Mouse (Mus musculus): ENCODE measurements around the gene Trf. TPM values are rescaled to one million over a fixed set of nuclear protein-coding genes. Genes with fewer than 3 reads are reported as not detected.
A peak's percentile ranks its signal among the peaks of the same experiment; 100 is the strongest.
"Not testable (repeated sequence)": the region's sequence is repeated elsewhere in the genome, so short reads cannot be mapped to it uniquely, and the experiment has no call there.

Trf gene
- polyA plus RNA-seq, 1 experiment from 2014 or later: 455 TPM

GRCm38 (mm10) chr9:103180303-103180702, 49.9 kb downstream of the Trf start:
- 45% methylated on average over 3 of the region's 3 CpGs for WGBS
- Histone ChIP-seq H3K4me2 (ENCODE audit: low read depth, low read length) (peak overlapping the region; percentile 71), H3K4me3 (replicated peaks; ENCODE audit: low read length) (peak overlapping the region; percentile 51), H3K27me3 (ENCODE audit: control insufficient read depth, insufficient read depth, low read length) (no peaks in the 10 kb centered on the region), H3K4me1 (ENCODE audit: control insufficient read depth, insufficient read depth, low read length) (peaks cover 10% of the 10 kb centered on the region), H3K27ac (ENCODE audit: low read length) (peak overlapping the region; percentile 69), H3K9me3 (replicated peaks; ENCODE audit: control insufficient read depth, low read length) (no peaks in the 10 kb centered on the region), H3K36me3 (ENCODE audit: control insufficient read depth, insufficient read depth, low read length) (no peaks in the 10 kb centered on the region), H3K9ac (ENCODE audit: low read length) (peak overlapping the region; percentile 73)
- peak; percentile 28; the same call in 1 of the 2 replicates for ATAC-seq (ENCODE audit: insufficient read depth, low FRiP score)

- no peaks in the 10 kb centered on the region for H3K9me3 ChIP-seq (replicated peaks; ENCODE audit: control insufficient read depth, low read length)
- 92% methylated on average over 7 of the region's 7 CpGs for WGBS
- H3K36me3 ChIP-seq (ENCODE audit: control insufficient read depth, insufficient read depth, low read length): no peaks in the 10 kb centered on the region
- H3K9ac ChIP-seq (ENCODE audit: low read length): no peak overlapping the region
- no peaks in the 10 kb centered on the region for H3K27me3 ChIP-seq (ENCODE audit: control insufficient read depth, insufficient read depth, low read length)
- ATAC-seq (ENCODE audit: insufficient read depth, low FRiP score): no peak
- H3K4me1 ChIP-seq (ENCODE audit: control insufficient read depth, insufficient read depth, low read length): peaks cover 8% of the 10 kb centered on the region
- no peak overlapping the region for H3K27ac ChIP-seq (ENCODE audit: low read length)
- H3K4me2 ChIP-seq (ENCODE audit: low read depth, low read length): no peak overlapping the region
- no peak overlapping the region for H3K4me3 ChIP-seq (replicated peaks; ENCODE audit: low read length)
Measured at GRCm38 (mm10) chr9:103175692-103176091, 54.6 kb downstream of the Trf start.

GRCm38 (mm10) chr9:103174771-103175519, 55.3 kb downstream of the Trf start:
- peaks cover under 1% of the 10 kb centered on the region for H3K4me1 ChIP-seq (ENCODE audit: control insufficient read depth, insufficient read depth, low read length)
- no peaks in the 10 kb centered on the region for H3K27me3 ChIP-seq (ENCODE audit: control insufficient read depth, insufficient read depth, low read length)
- no peaks in the 10 kb centered on the region for H3K36me3 ChIP-seq (ENCODE audit: control insufficient read depth, insufficient read depth, low read length)
- H3K27ac ChIP-seq (ENCODE audit: low read length): no peak overlapping the region
- no peak overlapping the region for H3K4me2 ChIP-seq (ENCODE audit: low read depth, low read length)
- ATAC-seq (ENCODE audit: insufficient read depth, low FRiP score): no peak
- 58% methylated on average over 6 of the region's 6 CpGs for WGBS
- no peak overlapping the region for H3K4me3 ChIP-seq (replicated peaks; ENCODE audit: low read length)
- no peaks in the 10 kb centered on the region for H3K9me3 ChIP-seq (replicated peaks; ENCODE audit: control insufficient read depth, low read length)
- no peak overlapping the region for H3K9ac ChIP-seq (ENCODE audit: low read length)

GRCm38 (mm10) chr9:103168771-103169170, 61.5 kb downstream of the Trf start:
- Histone ChIP-seq H3K4me2 (ENCODE audit: low read depth, low read length) (no peak overlapping the region), H3K36me3 (ENCODE audit: control insufficient read depth, insufficient read depth, low read length) (no peaks in the 10 kb centered on the region), H3K4me1 (ENCODE audit: control insufficient read depth, insufficient read depth, low read length) (no peaks in the 10 kb centered on the region), H3K27ac (ENCODE audit: low read length) (no peak overlapping the region), H3K9me3 (replicated peaks; ENCODE audit: control insufficient read depth, low read length) (no peaks in the 10 kb centered on the region), H3K9ac (ENCODE audit: low read length) (no peak overlapping the region), H3K27me3 (ENCODE audit: control insufficient read depth, insufficient read depth, low read length) (no peaks in the 10 kb centered on the region), H3K4me3 (replicated peaks; ENCODE audit: low read length) (no peak overlapping the region)
- no peak for ATAC-seq (ENCODE audit: insufficient read depth, low FRiP score)
- WGBS: 69% methylated on average over 7 of the region's 7 CpGs

GRCm38 (mm10) chr9:103168046-103168445, 62.2 kb downstream of the Trf start:
- no peaks in the 10 kb centered on the region for H3K9me3 ChIP-seq (replicated peaks; ENCODE audit: control insufficient read depth, low read length)
- H3K4me2 ChIP-seq (ENCODE audit: low read depth, low read length): no peak overlapping the region
- no peaks in the 10 kb centered on the region for H3K27me3 ChIP-seq (ENCODE audit: control insufficient read depth, insufficient read depth, low read length)
- ATAC-seq (ENCODE audit: insufficient read depth, low FRiP score): no peak
- H3K4me3 ChIP-seq (replicated peaks; ENCODE audit: low read length): no peak overlapping the region
- H3K36me3 ChIP-seq (ENCODE audit: control insufficient read depth, insufficient read depth, low read length): no peaks in the 10 kb centered on the region
- no peak overlapping the region for H3K27ac ChIP-seq (ENCODE audit: low read length)
- no peak overlapping the region for H3K9ac ChIP-seq (ENCODE audit: low read length)
- WGBS: 79% methylated on average over 6 of the region's 6 CpGs
- H3K4me1 ChIP-seq (ENCODE audit: control insufficient read depth, insufficient read depth, low read length): no peaks in the 10 kb centered on the region

- no peak overlapping the region for H3K9ac ChIP-seq (ENCODE audit: low read length)
- H3K9me3 ChIP-seq (replicated peaks; ENCODE audit: control insufficient read depth, low read length): no peaks in the 10 kb centered on the region
- H3K27ac ChIP-seq (ENCODE audit: low read length): no peak overlapping the region
- no peaks in the 10 kb centered on the region for H3K36me3 ChIP-seq (ENCODE audit: control insufficient read depth, insufficient read depth, low read length)
- no peaks in the 10 kb centered on the region for H3K27me3 ChIP-seq (ENCODE audit: control insufficient read depth, insufficient read depth, low read length)
- no peak overlapping the region for H3K4me2 ChIP-seq (ENCODE audit: low read depth, low read length)
- H3K4me1 ChIP-seq (ENCODE audit: control insufficient read depth, insufficient read depth, low read length): no peaks in the 10 kb centered on the region
- no peak for ATAC-seq (ENCODE audit: insufficient read depth, low FRiP score)
- WGBS: 74% methylated on average over 15 of the region's 15 CpGs
- no peak overlapping the region for H3K4me3 ChIP-seq (replicated peaks; ENCODE audit: low read length)
Measured at GRCm38 (mm10) chr9:103163806-103164205, 66.4 kb downstream of the Trf start.

GRCm38 (mm10) chr9:103155158-103155557, 75.1 kb downstream of the Trf start:
- not testable (repeated sequence) for H3K4me1 ChIP-seq (ENCODE audit: control insufficient read depth, insufficient read depth, low read length); H3K27me3 ChIP-seq (ENCODE audit: control insufficient read depth, insufficient read depth, low read length); ATAC-seq (ENCODE audit: insufficient read depth, low FRiP score); H3K36me3 ChIP-seq (ENCODE audit: control insufficient read depth, insufficient read depth, low read length); H3K9me3 ChIP-seq (replicated peaks; ENCODE audit: control insufficient read depth, low read length); H3K9ac ChIP-seq (ENCODE audit: low read length); H3K4me3 ChIP-seq (replicated peaks; ENCODE audit: low read length); H3K27ac ChIP-seq (ENCODE audit: low read length); H3K4me2 ChIP-seq (ENCODE audit: low read depth, low read length)
- WGBS: 75% methylated on average over 7 of the region's 7 CpGs

- ATAC-seq (ENCODE audit: insufficient read depth, low FRiP score): no peak
- WGBS: 79% methylated on average over 2 of the region's 2 CpGs
Measured at GRCm38 (mm10) chr9:103154568-103154967, 75.7 kb downstream of the Trf start.

More at GRCm38 (mm10) chr9:103154568-103154967, 75.7 kb downstream of the Trf start:
- H3K27me3 ChIP-seq (ENCODE audit: control insufficient read depth, insufficient read depth, low read length): no peaks in the 10 kb centered on the region
- no peak overlapping the region for H3K9ac ChIP-seq (ENCODE audit: low read length)
- no peak overlapping the region for H3K4me3 ChIP-seq (replicated peaks; ENCODE audit: low read length)
- no peak overlapping the region for H3K4me2 ChIP-seq (ENCODE audit: low read depth, low read length)
- H3K9me3 ChIP-seq (replicated peaks; ENCODE audit: control insufficient read depth, low read length): no peaks in the 10 kb centered on the region
- no peak overlapping the region for H3K27ac ChIP-seq (ENCODE audit: low read length)
- no peaks in the 10 kb centered on the region for H3K4me1 ChIP-seq (ENCODE audit: control insufficient read depth, insufficient read depth, low read length)
- no peaks in the 10 kb centered on the region for H3K36me3 ChIP-seq (ENCODE audit: control insufficient read depth, insufficient read depth, low read length)

All from stomach, embryonic 16.5 days (tissue).